Mouse (Mus musculus) bone marrow, adult 2 months (tissue): ENCODE measurements around the gene Cntrl.

ENCODE experiments used
- CTCF ChIP-seq: fragments of 200-500 bp; IDR thresholded peaks from 2 replicates; pipeline ENCODE4 v1.5.1; 2011; ENCODE audit warnings: low read length, control low read depth; ENCODE audit not compliant: control insufficient read depth, insufficient read depth
- POLR2A ChIP-seq: fragments of 200-500 bp; IDR thresholded peaks from 2 replicates; pipeline ENCODE4 v1.6.1; 2011; ENCODE audit warnings: low read depth, mild to moderate bottlenecking, control low read depth, low read length, borderline replicate concordance; ENCODE audit not compliant: control insufficient read depth

- TF ChIP-seq POLR2A (no peak), CTCF (no peak)
Observed at GRCm38 (mm10) chr2:35070275-35070674, 39.0 kb upstream of the Cntrl start.
